Comparison of ENCODE assay signal across 1 mouse cellular context in the genomic region with DNA sequence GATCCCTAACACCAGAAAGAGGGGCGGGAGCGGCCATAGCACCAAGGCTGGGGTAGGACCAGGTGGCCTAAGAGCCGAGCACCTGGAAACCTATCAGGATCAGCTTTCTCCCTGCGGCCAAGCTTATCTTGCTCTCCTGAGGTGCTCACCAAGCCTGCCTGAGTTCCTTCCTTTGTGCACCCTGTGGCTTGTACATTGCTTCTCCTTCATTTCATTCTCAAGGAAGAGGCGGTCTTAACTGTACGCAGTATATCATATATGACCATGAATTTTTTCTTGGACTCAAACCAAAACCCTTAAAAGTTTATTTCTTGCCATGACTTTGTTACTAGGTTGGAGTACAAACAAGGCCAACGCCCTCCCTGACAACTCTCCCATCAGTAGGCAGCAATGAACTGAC.
A peak's percentile ranks its signal among the peaks of the same experiment; 100 is the strongest.
TF ChIP-seq lines count a peak whose summit lies in the region.

No protein-coding gene starts in this region.

TF ChIP-seq in MEL, 35 proteins besides CTCF, POLR2A, EP300 and RAD21 (continued from another document):
- TF ChIP-seq TAL1 (IDR thresholded peaks at IDR 0.05; ENCODE audit: low read length), result peak; percentile 33
- no peak for TF ChIP-seq KAT2A (conservative IDR thresholded peaks at IDR 0.05; ENCODE audit: low read depth, low read length)
- 0 out of 2 replicates have a peak, but pooled peaks have one; percentile 36 for TF ChIP-seq ZMIZ1 (IDR thresholded peaks at IDR 0.05; ENCODE audit: low read depth, low read length)
- TF ChIP-seq E2F4 (IDR thresholded peaks at IDR 0.05; ENCODE audit: borderline replicate concordance, low read depth, low read length), result no peak
- no peak for TF ChIP-seq USF2 (IDR thresholded peaks at IDR 0.05; ENCODE audit: borderline replicate concordance in 1 of 2, insufficient read depth in 1 of 2, low read depth in 1 of 2, low read length in 2 of 2)
- 0 out of 2 replicates have a peak, but pooled peaks have one; percentile 42 for TF ChIP-seq TBP (IDR thresholded peaks at IDR 0.05; ENCODE audit: low read depth, low read length)
- no peak for TF ChIP-seq MEF2A (IDR thresholded peaks at IDR 0.05; ENCODE audit: extremely low read depth, insufficient replicate concordance, low read depth, low read length, poor library complexity, severe bottlenecking)
- peak; percentile 69; the same call in 1 of the 2 replicates for TF ChIP-seq POLR2AphosphoS2 (IDR thresholded peaks at IDR 0.05; ENCODE audit: low read length)
- TF ChIP-seq GATA1 (IDR thresholded peaks at IDR 0.05; ENCODE audit: low read depth, low read length), result peak; percentile 70
- peak; percentile 57; the same call in 1 of the 2 replicates for TF ChIP-seq MYC (IDR thresholded peaks at IDR 0.05; ENCODE audit: low read depth, low read length)
- TF ChIP-seq MAFK (IDR thresholded peaks at IDR 0.05; ENCODE audit: borderline replicate concordance, low read depth, low read length), result no peak
- TF ChIP-seq MXI1 (IDR thresholded peaks at IDR 0.05; ENCODE audit: low read depth, low read length), result peak; percentile 85
- no peak for TF ChIP-seq GABPA (IDR thresholded peaks at IDR 0.05; ENCODE audit: low read depth, low read length)
- TF ChIP-seq MYB (IDR thresholded peaks at IDR 0.05; ENCODE audit: low read depth, low read length), result no peak
- TF ChIP-seq MAX (IDR thresholded peaks at IDR 0.05; ENCODE audit: low read length), result no peak
- TF ChIP-seq ELF1 (IDR thresholded peaks at IDR 0.05; ENCODE audit: low read depth, low read length), result no peak
